Mouse (Mus musculus) midbrain, embryonic 16.5 days (tissue): ENCODE measurements around the gene Ptpn14. TPM values are rescaled to one million over a fixed set of nuclear protein-coding genes. Genes with fewer than 3 reads are reported as not detected.

Source experiments
- ATAC-seq: fragments of 200-750 bp; cut with Nextera tagmentation; 2 replicates; pipeline ENCODE4 v1.8.0; 2017; ENCODE audit warnings: moderate TSS enrichment
- H3K27ac ChIP-seq: fragments of 300-500 bp; sonication (generic); 2 replicates; pipeline ENCODE4 v1.5.1; 2014; ENCODE audit warnings: mild to moderate bottlenecking, low read length, mixed read lengths
- H3K27me3 ChIP-seq: fragments of 300-500 bp; sonication (generic); 2 replicates; pipeline ENCODE4 v1.6.1; 2014; ENCODE audit warnings: low read depth, low read length, mixed read lengths; ENCODE audit not compliant: control insufficient read depth, insufficient read depth
- H3K36me3 ChIP-seq: fragments of 300-500 bp; sonication (generic); 2 replicates; pipeline ENCODE4 v1.6.1; 2014; ENCODE audit warnings: mild to moderate bottlenecking, low read length, moderate library complexity, mixed read lengths; ENCODE audit not compliant: control insufficient read depth, insufficient read depth
- H3K4me1 ChIP-seq: fragments of 300-500 bp; sonication (generic); 2 replicates; pipeline ENCODE4 v1.6.1; 2014; ENCODE audit warnings: mild to moderate bottlenecking, low read length, mixed read lengths; ENCODE audit not compliant: control insufficient read depth, insufficient read depth
- H3K4me2 ChIP-seq: fragments of 300-500 bp; sonication (generic); 2 replicates; pipeline ENCODE4 v1.6.1; 2014; ENCODE audit warnings: mild to moderate bottlenecking, low read length, mixed read lengths
- H3K4me3 ChIP-seq: fragments of 300-500 bp; sonication (generic); 2 replicates; pipeline ENCODE4 v1.5.1; 2014; ENCODE audit warnings: low read depth, mild to moderate bottlenecking, low read length, moderate library complexity, mixed read lengths
- H3K9ac ChIP-seq: fragments of 300-500 bp; sonication (generic); 2 replicates; pipeline ENCODE4 v1.6.1; 2014; ENCODE audit warnings: low read depth, low read length, mixed read lengths
- H3K9me3 ChIP-seq: fragments of 300-500 bp; sonication (generic); replicated peaks from 2 replicates; pipeline ENCODE4 v1.6.1; 2014; ENCODE audit warnings: mild to moderate bottlenecking, low read length, mixed read lengths; ENCODE audit not compliant: control insufficient read depth, poor library complexity, severe bottlenecking
- WGBS: fragments of 180-500 bp; shearing (Covaris S2); extraction: QIAGEN DNeasy Blood & Tissue Kit; methylation state at CpG from one replicate; pipeline ENCODE4 v1.1.7; 2014; 5-methylcytosine and 5-hydroxymethylcytosine counted together
- polyA plus RNA-seq: library from polyadenylated mRNA; unstranded; fragments of >200 nt; fragmentation: Nextera tagmentation; extraction: Ambion mirVana; gene quantifications from 2 replicates; pipeline ENCODE4 v1.2.1, GENCODE M21; 2015

The Ptpn14 gene
- polyA plus RNA-seq, 1 experiment from 2014 or later, result 1.0 TPM

GRCm38 (mm10) chr1:189830391-189830790, 102.3 kb downstream of the Ptpn14 start:
- ATAC-seq, result no peak
- Histone ChIP-seq H3K4me3 (no peak overlapping the region), H3K9ac (no peak overlapping the region), H3K27ac (no peak overlapping the region), H3K36me3 (no peaks in the 10 kb centered on the region), H3K27me3 (no peaks in the 10 kb centered on the region), H3K4me2 (no peak overlapping the region), H3K9me3 (no peaks in the 10 kb centered on the region), H3K4me1 (no peaks in the 10 kb centered on the region)
- 66% methylated on average over 4 of the region's 4 CpGs for WGBS

- no peak for ATAC-seq
- Histone ChIP-seq H3K9ac (no peak overlapping the region), H3K36me3 (no peaks in the 10 kb centered on the region), H3K4me3 (no peak overlapping the region), H3K27me3 (no peaks in the 10 kb centered on the region), H3K4me1 (no peaks in the 10 kb centered on the region), H3K4me2 (no peak overlapping the region), H3K9me3 (no peaks in the 10 kb centered on the region), H3K27ac (no peak overlapping the region)
- 16% methylated on average over 12 of the region's 12 CpGs for WGBS
Observed at GRCm38 (mm10) chr1:189830797-189831232, 102.7 kb downstream of the Ptpn14 start.

DNA sequence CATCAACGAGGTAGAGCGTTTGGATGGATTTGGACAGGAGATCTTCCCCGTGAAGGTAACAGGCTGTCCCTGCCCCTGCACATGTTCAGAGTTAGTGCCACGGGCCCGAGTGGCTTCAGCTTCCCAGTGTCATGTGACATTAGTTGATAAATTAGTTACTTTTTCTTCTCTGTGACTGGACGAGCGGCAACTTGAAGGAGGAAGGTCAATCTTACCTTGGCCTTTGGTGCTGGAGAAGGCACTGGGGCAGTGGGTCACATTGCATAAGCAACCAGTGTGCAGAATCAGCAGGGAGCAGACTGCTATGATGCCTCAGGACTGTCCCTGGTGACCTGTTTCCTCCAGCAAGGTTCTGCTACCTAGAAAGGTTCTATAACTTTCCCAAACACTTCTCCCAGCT, 105.3 kb downstream of the Ptpn14 start:
- Histone ChIP-seq H3K36me3 (no peaks in the 10 kb centered on the region), H3K27me3 (no peaks in the 10 kb centered on the region), H3K27ac (no peak overlapping the region), H3K4me1 (no peaks in the 10 kb centered on the region), H3K4me2 (no peak overlapping the region), H3K4me3 (no peak overlapping the region), H3K9ac (no peak overlapping the region), H3K9me3 (no peaks in the 10 kb centered on the region)
- no peak for ATAC-seq
- 94% methylated on average over 7 of the region's 7 CpGs for WGBS

DNA sequence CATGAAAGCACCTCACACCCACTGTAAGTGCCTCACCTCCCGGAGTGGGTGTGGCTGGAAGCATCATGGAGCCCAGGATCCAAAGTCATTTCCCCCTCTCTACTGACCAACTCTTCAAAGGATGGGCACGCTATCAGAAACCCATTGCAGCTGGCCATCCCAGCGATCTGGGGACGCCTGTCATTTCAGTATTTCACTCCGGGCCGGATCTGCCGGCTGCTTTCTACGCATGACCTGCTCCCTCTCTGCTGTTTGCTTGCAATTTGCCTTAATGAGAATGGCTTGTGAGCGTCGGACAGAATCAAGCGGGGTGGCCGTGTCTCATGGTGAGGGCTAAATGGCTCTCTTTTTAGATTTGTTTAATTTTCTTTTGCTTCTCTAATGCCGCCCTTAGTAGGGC, 106.1 kb downstream of the Ptpn14 start:
- Histone ChIP-seq H3K27me3 (no peaks in the 10 kb centered on the region), H3K4me1 (no peaks in the 10 kb centered on the region), H3K9ac (no peak overlapping the region), H3K36me3 (no peaks in the 10 kb centered on the region), H3K4me2 (no peak overlapping the region), H3K9me3 (no peaks in the 10 kb centered on the region), H3K4me3 (no peak overlapping the region), H3K27ac (no peak overlapping the region)
- 52% methylated on average over 13 of the region's 13 CpGs for WGBS
- no peak for ATAC-seq

GRCm38 (mm10) chr1:189846319-189846718, 118.3 kb downstream of the Ptpn14 start:
- Histone ChIP-seq H3K4me2 (no peak overlapping the region), H3K4me3 (no peak overlapping the region), H3K36me3 (no peaks in the 10 kb centered on the region), H3K4me1 (no peaks in the 10 kb centered on the region), H3K9me3 (no peaks in the 10 kb centered on the region), H3K27me3 (no peaks in the 10 kb centered on the region), H3K9ac (no peak overlapping the region), H3K27ac (no peak overlapping the region)
- WGBS, result 89% methylated on average over 2 of the region's 2 CpGs
- ATAC-seq, result no peak

GRCm38 (mm10) chr1:189849550-189849949, 121.5 kb downstream of the Ptpn14 start:
- Histone ChIP-seq H3K27ac (no peak overlapping the region), H3K36me3 (no peaks in the 10 kb centered on the region), H3K27me3 (no peaks in the 10 kb centered on the region), H3K9ac (no peak overlapping the region), H3K4me3 (no peak overlapping the region), H3K9me3 (no peaks in the 10 kb centered on the region), H3K4me1 (no peaks in the 10 kb centered on the region), H3K4me2 (no peak overlapping the region)
- no peak for ATAC-seq
- 88% methylated on average over 11 of the region's 11 CpGs for WGBS

GRCm38 (mm10) chr1:189852051-189852450, 124.0 kb downstream of the Ptpn14 start:
- no peaks in the 10 kb centered on the region for H3K4me1 ChIP-seq
- H3K4me2 ChIP-seq, result no peak overlapping the region
- ATAC-seq, result no peak
- H3K9ac ChIP-seq, result no peak overlapping the region
- H3K36me3 ChIP-seq, result no peaks in the 10 kb centered on the region
- H3K27ac ChIP-seq, result no peak overlapping the region
- H3K9me3 ChIP-seq, result no peaks in the 10 kb centered on the region
- WGBS, result 92% methylated on average over 5 of the region's 5 CpGs
- H3K27me3 ChIP-seq, result no peaks in the 10 kb centered on the region
- no peak overlapping the region for H3K4me3 ChIP-seq

DNA sequence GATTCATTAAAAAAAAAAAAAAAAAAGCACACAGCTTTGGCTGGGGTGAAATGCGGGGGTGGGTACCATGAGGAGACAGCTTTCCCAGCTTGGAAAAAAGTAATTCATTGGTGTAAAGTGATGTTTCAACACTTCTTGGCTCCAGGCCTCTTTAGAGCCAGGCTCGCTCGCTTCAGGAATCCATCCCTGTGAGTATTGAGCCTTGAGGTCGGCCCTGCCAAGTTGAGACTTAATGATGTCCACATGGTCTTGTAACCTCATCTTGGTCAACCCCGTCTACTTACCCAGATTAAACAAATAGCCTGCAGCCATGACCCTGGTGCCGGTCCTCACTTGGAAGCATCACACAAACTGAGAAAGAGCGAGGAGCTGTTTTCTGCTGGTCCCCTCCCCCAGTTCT, 124.4 kb downstream of the Ptpn14 start:
- ATAC-seq, result no peak
- Histone ChIP-seq H3K9me3 (no peaks in the 10 kb centered on the region), H3K4me2 (no peak overlapping the region), H3K9ac (no peak overlapping the region), H3K4me3 (no peak overlapping the region), H3K27me3 (no peaks in the 10 kb centered on the region), H3K4me1 (no peaks in the 10 kb centered on the region), H3K27ac (no peak overlapping the region), H3K36me3 (no peaks in the 10 kb centered on the region)
- WGBS, result 91% methylated on average over 7 of the region's 7 CpGs

- H3K27ac ChIP-seq, result no peak overlapping the region
- no peaks in the 10 kb centered on the region for H3K36me3 ChIP-seq
- H3K4me1 ChIP-seq, result no peaks in the 10 kb centered on the region
- ATAC-seq, result no peak
- no peak overlapping the region for H3K4me2 ChIP-seq
- no peaks in the 10 kb centered on the region for H3K9me3 ChIP-seq
- WGBS, result 89% methylated on average over 13 of the region's 13 CpGs
- H3K27me3 ChIP-seq, result no peaks in the 10 kb centered on the region
- no peak overlapping the region for H3K4me3 ChIP-seq
- H3K9ac ChIP-seq, result no peak overlapping the region
Observed at GRCm38 (mm10) chr1:189854646-189855045, 126.6 kb downstream of the Ptpn14 start.

- H3K27me3 ChIP-seq, result no peaks in the 10 kb centered on the region
- no peak overlapping the region for H3K27ac ChIP-seq
- WGBS, result 96% methylated on average over 5 of the region's 5 CpGs
- H3K9me3 ChIP-seq, result no peaks in the 10 kb centered on the region
- H3K36me3 ChIP-seq, result no peaks in the 10 kb centered on the region
- no peak for ATAC-seq
- H3K4me3 ChIP-seq, result no peak overlapping the region
- H3K9ac ChIP-seq, result no peak overlapping the region
- no peak overlapping the region for H3K4me2 ChIP-seq
- H3K4me1 ChIP-seq, result no peaks in the 10 kb centered on the region
Observed at GRCm38 (mm10) chr1:189855739-189856138, 127.7 kb downstream of the Ptpn14 start.
